Mouse (Mus musculus): ENCODE measurements around the gene Dab1.
A peak's percentile ranks its signal among the peaks of the same experiment; 100 is the strongest.

Dab1 gene

DNA sequence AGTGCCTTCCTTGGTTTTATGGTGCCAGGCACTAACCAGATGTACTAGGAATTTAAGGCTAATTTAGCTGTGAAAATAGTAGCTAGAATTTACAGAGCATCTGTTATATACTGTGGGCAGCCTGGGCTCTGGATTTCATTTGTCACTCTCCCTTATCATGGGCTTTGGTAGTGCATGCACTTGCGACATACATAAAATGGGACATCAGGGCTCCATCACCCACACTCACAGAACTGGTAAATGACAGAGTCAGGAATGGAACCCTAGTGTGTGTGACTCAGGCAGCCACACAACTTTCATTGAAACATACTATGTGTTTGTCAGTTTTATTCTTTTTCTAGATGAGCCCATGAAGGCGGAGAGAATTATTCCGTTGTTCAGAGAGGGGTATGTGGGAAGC is 1077.4 kb downstream of the Dab1 start:
- no peak for DNase-seq

DNA sequence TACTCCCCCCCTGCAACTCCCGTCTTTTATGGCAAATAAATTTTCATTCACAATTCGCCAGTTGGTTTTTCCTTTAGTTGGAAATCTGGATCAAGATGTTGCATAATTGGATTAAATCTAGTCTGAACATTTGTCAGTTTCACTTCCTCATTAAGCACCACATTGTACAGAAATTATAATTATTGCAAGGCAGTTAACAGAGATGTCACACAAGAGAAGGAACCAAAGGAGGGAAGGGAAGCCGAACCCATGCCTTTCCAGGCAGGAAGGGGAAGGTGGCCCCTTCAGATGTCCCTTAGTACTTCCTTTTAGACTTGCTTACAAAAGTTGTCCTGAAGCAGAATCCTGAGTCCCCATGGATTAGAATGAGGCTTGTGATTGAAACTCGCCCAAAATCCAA is 1078.5 kb downstream of the Dab1 start:
- no peak for DNase-seq

DNA sequence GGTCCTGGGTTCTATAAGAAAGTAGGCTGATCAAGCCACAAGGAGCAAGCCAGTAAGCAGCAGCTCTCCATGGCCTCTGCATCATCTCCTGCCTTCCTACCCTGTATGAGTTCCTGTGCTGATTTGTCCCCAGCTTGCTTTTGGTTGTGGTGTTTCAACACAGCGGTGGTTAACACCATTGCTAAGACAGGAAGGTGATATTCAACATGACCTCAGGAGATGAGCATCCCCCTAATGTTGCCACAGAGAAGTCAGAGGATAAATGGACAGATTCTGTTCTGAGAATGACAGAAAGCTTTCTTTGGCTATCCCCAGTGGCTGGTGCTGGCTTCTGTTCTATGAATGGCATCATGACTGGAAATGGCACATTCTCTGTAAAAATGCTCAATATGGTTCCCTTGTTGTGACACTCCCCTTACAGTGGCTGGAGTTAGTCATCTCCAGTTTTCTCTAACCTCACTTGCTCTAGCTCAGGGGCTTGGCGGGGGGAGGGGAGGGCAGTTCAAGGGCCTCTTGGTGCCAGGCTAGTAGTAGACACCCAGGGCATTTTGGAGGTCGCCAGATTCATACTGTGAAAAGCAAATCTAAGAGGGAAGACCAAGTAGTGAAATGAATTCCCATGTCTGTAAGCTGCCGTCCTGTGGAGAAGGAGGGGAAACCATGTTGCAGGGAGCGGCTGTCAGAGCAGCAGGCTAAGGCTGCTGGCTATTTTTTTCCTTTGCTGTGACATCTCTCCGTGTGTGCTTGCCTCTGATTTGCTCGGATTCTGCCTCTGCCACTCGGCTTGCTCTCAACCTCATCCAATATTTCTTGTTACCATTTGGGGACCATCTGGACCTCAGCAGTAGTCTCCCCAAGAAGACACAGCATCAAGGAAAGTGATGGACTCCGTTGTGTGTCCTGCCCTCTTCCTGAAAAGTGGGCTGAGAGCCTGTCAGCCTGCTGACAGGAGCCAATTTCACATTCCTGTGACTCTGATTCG is 1086.8 kb downstream of the Dab1 start:
- peak; percentile 56 for DNase-seq

DNA sequence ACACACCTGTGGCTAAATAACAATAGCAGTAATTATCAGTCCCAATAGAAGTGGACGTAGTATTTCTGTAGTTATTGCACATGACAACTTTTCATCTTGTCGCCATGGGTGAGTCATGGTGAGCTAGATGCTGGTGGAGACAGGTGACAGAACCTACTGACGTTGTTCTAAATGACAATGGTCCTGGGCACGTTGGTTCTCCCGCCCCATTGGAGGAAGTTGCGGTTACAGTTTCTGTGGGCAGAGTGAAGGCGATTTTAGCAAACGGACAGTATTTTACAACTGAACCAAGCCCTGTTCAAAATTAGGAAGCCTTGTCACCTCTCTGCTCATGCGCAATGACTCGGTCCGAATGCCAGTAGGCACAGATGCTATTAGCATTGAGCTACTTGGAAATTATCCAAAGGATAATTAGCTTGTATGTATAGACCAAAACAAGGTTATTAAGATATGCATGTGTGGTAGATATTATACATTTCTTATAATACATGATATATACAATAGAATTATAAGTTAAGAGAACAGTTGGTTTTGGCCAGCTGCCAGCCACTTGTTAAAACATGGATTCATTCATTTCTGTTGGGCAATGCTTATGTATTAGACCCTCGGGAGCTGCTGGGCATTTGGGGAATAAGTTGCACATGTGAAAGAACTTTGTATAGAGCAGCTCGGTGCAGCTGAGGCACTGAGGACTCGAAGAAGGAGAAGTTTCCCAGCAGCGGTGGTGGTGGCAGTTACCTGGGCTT is 1093.4 kb downstream of the Dab1 start:
- DNase-seq = no peak

DNA sequence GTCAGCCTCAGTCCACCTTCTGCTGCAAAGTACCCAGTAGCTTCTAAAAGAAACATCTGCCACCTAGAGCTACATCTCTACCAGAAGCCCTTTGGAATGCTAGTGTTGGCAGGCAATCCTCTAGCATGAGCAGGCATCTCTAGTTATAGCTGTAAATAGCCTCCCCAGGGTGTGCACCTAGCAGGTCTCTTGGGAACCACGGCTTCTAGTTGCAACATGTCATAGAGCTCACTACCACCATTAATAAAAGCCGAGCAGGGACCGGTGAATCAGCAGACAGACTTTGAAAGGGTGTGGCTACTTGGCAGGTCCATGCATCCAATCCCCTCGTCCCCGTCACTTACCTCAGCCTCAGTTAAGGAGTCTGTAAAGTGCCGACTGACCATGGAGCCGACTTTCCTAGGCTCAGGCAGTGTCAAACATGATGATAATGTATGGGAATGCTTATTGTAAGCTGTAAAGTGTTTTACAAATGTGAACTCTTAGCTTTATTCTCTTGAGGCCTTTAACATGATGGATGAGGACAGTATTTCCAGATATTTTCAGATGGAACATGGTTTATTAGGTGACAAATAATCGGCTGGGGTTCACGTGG is 1095.9 kb downstream of the Dab1 start:
- no peak for DNase-seq

DNA sequence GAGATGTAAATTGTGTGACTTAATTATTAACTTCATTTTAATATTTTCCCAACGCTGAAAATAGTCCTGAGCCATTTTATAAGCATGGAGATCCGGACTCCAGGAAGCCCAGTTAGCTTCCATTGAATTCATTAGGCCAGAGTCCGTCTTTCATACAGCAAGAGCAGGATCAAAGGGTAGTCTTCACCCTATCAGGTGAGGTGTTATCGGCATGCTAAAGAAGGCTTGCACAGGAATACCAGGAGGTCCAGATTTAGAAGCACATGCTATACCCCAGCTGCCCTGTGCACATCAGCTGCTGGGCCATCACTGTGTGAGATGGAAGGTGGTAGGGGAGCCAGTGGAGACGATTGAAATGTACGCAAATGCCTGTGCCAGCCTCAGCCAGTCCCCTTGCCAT is 1096.7 kb downstream of the Dab1 start:
- DNase-seq = no peak

DNA sequence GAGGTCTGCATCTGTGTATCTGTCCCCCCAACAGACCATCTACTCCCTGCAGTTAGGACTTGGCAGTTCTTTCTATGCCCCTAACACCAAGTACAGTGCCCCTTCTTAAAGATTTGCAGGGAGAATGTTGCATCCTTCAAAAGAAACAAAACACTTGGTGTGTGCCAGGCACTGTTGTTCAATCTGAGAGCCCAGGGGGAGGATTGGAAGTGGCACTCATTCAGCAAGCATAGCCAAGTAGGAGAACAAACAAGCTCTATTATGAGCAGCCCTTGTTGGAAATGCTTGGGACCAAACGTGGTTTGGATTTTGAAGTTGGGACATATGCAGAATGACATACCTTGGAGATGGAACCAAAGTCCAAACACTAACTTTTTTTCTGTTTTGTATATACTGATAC is 1097.3 kb downstream of the Dab1 start:
- DNase-seq = no peak

DNA sequence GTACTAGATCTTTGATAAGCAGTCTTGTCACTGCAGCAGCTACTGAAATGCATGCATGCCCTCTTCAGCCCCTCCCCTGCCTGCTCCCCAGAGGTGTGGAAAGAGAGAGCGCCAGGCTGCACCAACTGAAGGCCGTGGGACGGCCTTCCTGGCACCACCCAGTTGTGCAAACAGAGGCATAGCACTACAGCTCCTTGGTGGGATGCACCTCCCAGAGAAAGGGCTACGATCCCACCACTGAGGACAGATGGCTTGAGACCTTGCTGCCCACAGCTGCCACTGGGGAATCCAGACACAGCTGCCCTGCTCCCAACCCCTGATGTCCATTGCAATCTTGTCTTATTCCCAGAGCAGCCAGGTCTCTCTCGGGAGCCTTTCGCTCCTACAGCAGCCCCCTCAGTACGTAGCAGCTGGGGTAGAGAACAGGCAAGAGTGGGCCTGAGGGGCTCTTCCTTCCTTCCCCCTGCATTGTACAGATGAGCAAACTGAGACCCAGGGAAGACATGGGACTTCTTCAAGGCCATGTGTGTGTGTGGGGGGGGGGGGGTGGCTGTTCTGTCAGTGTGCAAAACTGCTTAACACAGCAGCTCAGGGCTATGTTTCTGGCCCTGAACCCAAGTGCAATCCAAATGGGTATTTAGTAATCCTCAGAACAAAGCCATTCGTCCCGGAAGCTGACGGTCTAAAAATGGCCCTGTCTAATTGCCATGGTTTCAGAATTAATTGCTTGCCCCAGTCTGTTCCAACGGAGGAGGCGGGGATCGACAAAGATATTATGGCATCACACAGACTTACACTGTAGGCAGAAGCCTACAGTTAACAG is 1100.0 kb downstream of the Dab1 start:
- DNase-seq = no peak

DNA sequence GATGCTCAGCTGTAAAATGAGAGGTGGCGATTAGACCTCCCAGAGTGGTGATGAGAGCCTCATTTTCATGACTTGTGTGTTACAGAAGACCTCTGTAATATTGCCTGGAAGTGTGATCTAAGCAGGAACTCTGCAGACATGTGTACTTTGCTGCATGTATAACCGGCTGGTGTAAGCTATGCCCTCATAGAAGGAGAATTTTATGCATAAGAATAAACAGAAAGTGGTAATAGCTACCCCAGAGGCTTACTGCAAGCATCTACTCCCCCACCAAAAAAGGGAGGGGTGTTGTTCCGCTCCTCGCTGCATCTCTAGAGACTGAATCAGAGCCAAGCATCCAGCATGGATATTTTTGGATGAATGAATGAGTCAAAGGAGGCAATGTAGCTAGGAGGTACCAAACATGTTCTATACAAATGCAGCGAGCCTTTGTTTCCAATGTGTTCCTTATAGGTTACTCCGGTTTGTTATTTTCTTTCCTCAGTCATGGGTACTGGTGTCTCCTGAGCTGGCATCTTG is 1104.4 kb downstream of the Dab1 start:
- no peak for DNase-seq

DNA sequence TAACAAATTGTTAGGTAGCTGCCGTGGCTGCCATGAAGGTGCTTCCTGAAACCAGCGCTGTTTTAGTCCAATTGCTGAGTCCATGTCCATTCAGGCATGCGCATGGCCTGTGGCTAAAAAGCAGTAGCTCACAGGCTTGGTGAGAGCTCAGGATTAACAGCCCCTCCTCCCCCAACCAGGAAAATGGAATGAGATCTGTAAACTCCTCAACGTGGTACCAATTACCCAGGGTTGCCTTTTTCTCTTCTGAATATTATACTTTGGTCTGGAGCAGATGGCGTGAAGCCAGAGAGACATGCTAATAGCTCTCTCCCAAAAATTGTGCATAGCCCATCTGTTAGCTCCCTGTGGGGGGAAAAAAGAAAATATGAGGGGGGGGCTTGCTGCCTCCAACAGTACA is 1105.1 kb downstream of the Dab1 start:
- no peak for DNase-seq

DNA sequence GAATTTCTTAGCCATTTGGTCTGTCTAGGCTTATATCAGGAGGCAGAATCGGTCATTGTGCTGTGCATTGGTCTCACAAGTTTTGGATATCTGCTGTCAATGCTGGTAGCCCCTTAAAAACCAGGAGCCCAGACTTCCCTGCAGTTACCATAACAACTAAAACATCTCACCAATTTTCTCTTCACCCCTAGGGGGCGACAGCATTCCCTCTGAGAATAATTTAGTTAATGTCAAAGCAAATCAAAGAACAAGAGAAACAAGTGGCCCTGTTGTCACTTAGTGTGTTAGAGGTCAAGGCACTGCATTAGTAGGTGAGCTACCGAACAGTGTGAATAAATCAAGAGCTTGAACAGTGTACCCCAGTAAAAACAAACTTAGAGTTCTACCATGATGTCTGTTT is 1106.5 kb downstream of the Dab1 start:
- peak; percentile 22 for DNase-seq

DNA sequence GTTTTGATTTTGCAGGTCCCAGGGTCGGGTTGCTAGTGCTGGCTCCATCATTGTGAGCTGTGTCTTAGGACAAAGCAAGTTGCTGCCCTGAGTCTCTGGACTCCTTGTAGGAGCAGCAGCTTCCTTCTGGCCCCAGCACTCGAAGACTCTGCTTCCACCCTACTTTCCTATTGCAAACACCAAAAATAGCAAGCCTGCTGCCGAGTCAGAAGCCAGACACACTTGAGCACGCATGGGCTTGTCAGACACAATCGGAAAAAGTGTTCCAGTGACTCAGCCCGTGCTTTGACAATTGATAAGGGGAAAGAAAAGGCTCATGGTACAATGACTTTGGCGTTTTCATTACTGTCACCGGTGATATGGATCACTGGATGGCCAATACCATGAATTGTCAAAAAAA is 1110.0 kb downstream of the Dab1 start:
- DNase-seq = no peak

DNA sequence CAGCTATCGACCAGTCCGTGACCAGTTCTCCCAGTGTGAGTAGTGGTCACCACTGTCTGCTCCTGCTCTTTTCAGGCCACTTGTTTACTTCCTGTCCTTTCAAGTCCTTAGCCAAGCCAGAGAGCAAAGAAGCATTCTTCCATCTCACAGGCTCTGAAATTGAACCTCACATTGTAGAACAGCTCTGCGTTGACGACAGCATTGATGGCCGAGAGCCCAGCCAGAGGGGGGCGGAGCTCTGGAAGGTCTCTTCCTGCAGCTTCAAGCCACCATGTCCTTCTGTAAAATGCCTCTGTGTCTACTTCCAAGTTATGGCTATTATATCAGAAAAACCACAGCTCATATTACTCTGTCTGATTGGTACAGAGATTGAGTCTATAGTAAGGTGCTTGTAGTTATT is 1127.3 kb downstream of the Dab1 start:
- no peak for DNase-seq

DNA sequence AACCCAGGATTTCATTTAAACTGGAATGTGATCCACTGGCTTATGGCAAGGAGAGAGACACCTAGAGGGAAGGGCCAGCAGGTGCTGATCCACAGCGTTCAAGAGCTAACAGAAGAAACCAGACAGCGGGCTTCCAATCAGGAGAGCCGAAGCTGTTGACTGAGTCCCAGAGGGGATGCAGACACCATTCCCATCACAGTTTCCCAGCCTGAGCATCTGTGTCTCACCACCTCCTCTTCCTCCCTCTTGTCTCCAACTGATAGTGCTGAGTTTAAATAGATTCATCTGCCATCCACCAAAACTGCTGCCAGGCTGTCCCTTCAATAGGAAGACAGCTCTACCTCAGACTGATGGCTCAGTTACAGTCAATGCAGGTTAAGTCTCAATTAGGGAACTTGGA is 1134.9 kb downstream of the Dab1 start:
- DNase-seq = no peak

DNA sequence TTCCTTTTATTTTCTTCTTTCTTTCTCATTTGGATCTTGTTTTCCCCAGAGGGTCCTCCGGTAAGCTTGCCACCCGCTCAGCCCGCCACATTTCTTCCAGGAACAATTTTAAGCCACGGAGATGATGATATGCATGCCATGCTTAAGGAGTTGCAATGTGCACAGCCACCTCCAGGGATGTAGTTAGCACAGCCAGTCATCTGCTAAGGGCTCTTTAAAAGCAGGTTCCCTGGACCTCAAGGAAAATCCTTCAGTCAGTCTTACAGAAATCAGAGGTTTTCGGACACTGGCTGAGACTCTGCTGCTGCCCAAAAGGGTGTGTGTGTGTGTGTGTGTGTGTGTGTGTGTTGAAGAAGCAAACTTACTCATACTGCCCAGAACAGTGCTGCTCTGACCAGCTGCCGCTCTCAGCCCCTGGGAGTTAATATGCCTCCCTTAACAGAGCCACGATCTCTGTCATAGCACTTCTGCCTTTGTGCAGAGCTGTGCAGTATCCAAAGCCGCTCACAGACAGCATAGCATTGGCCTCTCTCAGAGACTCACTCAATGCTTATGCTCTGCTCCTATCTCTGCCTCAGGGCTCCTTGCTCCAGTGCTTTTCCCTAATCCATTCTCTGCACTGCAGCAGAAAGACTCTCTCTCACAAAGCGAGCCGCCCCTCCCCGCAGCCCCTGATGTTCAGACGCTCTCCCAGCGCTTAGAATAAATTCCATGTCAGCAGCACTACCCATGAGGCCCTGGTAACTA is 1141.9 kb downstream of the Dab1 start:
- no peak for DNase-seq

DNA sequence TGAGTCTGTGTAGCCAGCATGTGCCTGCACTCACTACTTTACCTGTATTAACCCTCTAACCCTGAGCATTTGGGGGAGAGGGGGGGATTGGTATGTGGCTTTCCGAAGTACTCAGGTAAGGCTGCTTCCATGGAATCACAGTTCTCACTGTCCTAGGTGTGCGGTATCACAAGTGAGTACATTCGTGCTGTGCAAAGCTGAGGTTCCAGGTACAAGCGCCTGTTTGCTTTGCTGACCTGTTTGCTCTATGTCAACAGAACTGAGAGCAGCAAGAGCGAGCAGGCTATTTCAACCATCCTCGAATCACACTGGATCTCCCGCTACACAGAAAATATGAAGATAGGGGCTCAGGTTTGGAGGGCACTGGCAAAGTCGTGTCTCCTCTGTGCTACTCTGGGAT is 1146.9 kb downstream of the Dab1 start, which contains the start of gene C8b:
Gene C8b, plus strand, starts transcription at position 253 of the 400 bp plus-strand sequence.
- no peak for DNase-seq

DNA sequence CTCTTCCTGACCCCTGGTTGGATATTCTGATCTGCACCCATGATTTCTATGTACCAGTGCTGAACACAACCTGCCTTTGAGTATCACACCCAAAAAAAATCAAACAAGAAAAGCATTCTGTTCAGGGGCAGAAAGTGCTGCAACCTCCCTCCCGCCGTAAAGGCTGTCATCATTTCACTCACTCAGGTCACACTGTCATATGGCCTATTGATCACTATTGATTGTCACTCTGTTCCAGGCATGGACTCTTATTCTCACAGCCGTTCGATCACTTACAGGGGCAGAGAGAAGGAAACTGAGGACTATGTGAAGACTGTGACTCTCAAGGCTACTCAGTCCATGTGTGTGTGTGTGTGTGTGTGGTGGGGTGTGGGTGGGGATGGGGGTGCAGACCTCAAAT is 1149.0 kb downstream of the Dab1 start:
- no peak for DNase-seq

DNA sequence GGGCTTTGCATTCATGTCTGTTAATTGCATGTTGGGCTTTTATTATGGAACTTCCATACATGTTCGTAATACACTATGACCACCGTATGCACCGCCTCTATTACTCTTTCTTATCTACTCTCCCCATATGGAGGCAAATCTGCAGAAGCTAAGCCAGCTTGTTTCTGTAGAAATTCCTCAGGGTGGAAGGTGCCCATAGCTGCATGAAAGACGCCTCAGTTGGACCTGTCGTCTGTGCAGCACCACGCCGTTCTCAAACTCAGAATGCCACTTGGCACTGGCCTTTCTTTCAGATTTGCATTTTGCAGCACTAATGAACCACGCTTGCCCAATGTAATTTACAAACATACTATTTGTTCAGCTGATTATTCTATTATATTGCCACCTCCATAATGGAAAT is 1150.4 kb downstream of the Dab1 start:
- DNase-seq = no peak

DNA sequence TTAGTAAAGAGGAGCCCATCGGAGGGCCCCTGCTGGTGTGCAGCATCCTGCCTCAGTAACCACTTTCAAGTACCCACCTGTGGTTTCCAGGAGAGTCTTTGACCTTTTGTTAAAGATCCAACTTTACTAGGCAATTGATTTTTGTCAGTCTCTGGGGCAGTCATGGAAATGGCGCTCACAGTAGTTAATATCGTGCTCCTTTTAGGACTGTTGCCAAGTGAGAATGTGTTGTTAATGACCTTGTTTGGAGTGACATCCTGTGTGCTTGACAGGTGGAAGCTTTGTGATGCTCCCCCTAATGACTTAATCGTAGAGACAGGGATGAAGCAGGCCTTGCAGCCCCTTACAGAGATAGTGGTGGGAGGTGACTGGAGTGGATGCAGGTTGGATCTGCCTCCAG is 1151.2 kb downstream of the Dab1 start:
- no peak for DNase-seq

DNA sequence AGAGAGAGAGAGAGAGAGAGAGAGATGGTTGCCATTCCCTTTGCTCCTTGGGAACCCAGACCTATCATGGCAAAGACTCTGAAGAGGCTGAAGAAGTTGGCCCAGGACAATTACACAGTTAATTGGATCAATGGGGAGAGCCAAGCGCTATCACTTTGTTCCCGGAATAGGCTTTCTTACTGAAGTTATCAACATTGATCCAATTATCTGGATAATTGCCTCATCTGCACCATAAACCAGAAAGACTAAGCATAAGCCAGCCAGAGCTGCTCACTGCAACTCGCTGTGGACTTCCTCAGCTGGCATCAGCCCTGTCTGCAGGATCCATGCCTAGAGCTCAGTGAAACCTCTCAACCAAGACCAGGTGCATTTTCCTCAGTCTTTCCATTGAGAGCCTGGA is 1156.4 kb downstream of the Dab1 start:
- no peak for DNase-seq

DNA sequence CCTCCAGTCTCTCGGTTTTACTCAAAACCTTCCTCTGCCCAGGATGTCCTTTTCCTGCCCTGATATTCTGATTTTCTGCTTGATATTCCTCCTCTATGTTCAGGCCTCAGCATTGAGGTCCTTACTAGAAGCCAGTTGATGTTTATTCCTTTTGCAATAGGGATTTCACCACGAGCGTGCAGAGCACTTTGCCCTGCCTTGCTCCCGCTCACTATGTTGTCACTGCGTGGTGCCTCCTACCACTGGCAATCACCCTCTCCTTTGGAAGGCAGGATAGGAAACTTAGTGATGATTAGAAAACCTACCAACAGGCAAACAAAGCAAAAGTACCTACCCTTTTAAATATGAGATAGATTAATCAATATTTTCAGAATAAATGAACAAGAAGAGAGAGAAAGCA is 1160.3 kb downstream of the Dab1 start:
- no peak for DNase-seq

DNA sequence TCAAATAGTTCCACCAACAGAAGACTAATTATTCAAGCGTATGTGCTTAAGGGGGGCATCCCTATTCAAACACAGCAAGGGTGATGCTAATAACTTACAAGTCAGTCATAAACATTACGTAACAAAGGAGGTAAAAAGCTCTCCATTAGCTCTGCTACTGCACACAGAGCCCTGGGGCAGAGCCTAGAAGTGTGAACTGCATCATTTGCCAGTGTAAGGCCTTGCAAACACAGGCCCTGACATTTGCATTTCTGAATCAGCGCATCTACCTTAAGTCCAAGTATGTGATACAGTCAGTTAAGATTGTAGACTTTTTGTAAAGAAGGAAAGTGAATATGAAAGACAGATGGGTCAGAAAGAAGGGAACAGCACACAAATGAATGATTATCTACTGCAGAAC is 1162.3 kb downstream of the Dab1 start:
- DNase-seq = no peak

Data from cerebellum, adult 8-10 months (tissue).